ENCODE assay signal across 9 mouse cellular contexts in the genomic region with DNA sequence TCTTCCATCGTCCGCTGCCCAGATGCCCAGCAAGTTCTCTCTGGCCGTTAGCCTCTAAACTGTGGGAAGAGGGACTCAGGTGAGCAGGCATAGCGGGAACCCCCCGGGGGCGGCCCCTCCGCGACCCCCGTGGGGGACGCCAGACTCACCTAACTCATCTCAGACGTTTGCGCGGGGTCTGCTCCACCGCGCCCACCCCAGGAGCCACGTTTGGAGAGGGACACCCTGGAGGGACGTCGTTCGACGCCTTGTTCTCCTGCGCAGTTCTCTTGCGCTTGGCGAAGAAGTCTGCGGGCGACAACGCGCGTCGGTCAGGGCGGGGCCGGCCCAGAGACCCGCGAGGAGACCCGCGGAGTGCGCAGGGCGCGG. TPM values are rescaled to one million over a fixed set of nuclear protein-coding genes. Genes with fewer than 3 reads are reported as not detected.
DNase-seq lines count a peak whose midpoint lies in the region; ATAC-seq and TF ChIP-seq lines count a peak whose summit lies in the region.
"Had no signal": no experiment of that assay in that cellular context is flagged by ENCODE, and none has a peak within 500 bp of the region (broad histone marks: within the 10 kb centered on the region; RNA-seq: fewer than 3 reads in every experiment).

No protein-coding gene starts in this region.

- peak overlapping the region; percentile 51 for H3K4me2 ChIP-seq in embryonic facial prominence, embryonic 15.5 days (replicated peaks)
- H3K4me2 ChIP-seq in hindbrain, postnatal 0 days (ENCODE audit: low read depth, low read length): peak overlapping the region; percentile 62
- peak overlapping the region; percentile 56 for H3K4me2 ChIP-seq in midbrain, embryonic 16.5 days (ENCODE audit: low read length)

- H3K9me3 ChIP-seq in embryonic facial prominence, embryonic 15.5 days (replicated peaks): peaks cover 20% of the 10 kb centered on the region
- H3K9me3 ChIP-seq in hindbrain, postnatal 0 days (ENCODE audit: low read length): peaks cover 6% of the 10 kb centered on the region; the same call in 1 of the 2 replicates
- peaks cover 17% of the 10 kb centered on the region for H3K9me3 ChIP-seq in midbrain, embryonic 16.5 days (replicated peaks; ENCODE audit: control insufficient read depth, low read length, poor library complexity, severe bottlenecking)

- DNase-seq in layer of hippocampus, adult 2 months (ENCODE audit: low spot score in 2 of 2): no peak
- no peak for DNase-seq in layer of hippocampus, adult 9-10 months (ENCODE audit: low spot score)
- DNase-seq in hindbrain, postnatal 0 days (ENCODE audit: low spot score): no peak
- DNase-seq in frontal cortex, adult 2 months (ENCODE audit: extremely low spot score in 1 of 2, low spot score in 1 of 2): no peak

- peaks cover 21% of the 10 kb centered on the region for H3K4me1 ChIP-seq in embryonic facial prominence, embryonic 15.5 days
- no peaks in the 10 kb centered on the region for H3K4me1 ChIP-seq in hindbrain, postnatal 0 days (ENCODE audit: insufficient read depth, low read length)
- no peaks in the 10 kb centered on the region for H3K4me1 ChIP-seq in midbrain, embryonic 16.5 days (ENCODE audit: control insufficient read depth, insufficient read depth, low read length)

- peak overlapping the region; percentile 50 for H3K9ac ChIP-seq in embryonic facial prominence, embryonic 15.5 days
- H3K9ac ChIP-seq in hindbrain, postnatal 0 days (replicated peaks; ENCODE audit: low read length): peak overlapping the region; percentile 41
- peak overlapping the region; percentile 66 for H3K9ac ChIP-seq in midbrain, embryonic 16.5 days (ENCODE audit: low read depth, low read length)

- no peak for ATAC-seq in embryonic facial prominence, embryonic 15.5 days (ENCODE audit: insufficient number of reproducible peaks, low FRiP score, low TSS enrichment, low read depth)
- ATAC-seq in hindbrain, postnatal 0 days: peak; percentile 0; the same call in 1 of the 2 replicates
- ATAC-seq in midbrain, embryonic 16.5 days: no peak
- no peak for ATAC-seq in frontal cortex, adult (ENCODE audit: low TSS enrichment)
- ATAC-seq in granulocyte monocyte progenitor cell, adult 5-6 weeks (replicated peaks; ENCODE audit: poor library complexity, severe bottlenecking): no peak

- WGBS in embryonic facial prominence, embryonic 15.5 days: 30% methylated on average over 38 of the region's 38 CpGs
- 32% methylated on average over 38 of the region's 38 CpGs for WGBS in hindbrain, postnatal 0 days
- 32% methylated on average over 38 of the region's 38 CpGs for WGBS in midbrain, embryonic 16.5 days

- H3K27me3 ChIP-seq in embryonic facial prominence, embryonic 15.5 days: no peaks in the 10 kb centered on the region
- no peaks in the 10 kb centered on the region for H3K27me3 ChIP-seq in hindbrain, postnatal 0 days (ENCODE audit: insufficient read depth, low read length)
- H3K27me3 ChIP-seq in midbrain, embryonic 16.5 days (ENCODE audit: control insufficient read depth, insufficient read depth, low read depth, low read length): no peaks in the 10 kb centered on the region

- H3K4me3 ChIP-seq in layer of hippocampus, adult 2 months: peak overlapping the region; percentile 43
- H3K4me3 ChIP-seq in embryonic facial prominence, embryonic 15.5 days (replicated peaks): peak overlapping the region; percentile 55
- peak overlapping the region; percentile 43 for H3K4me3 ChIP-seq in hindbrain, postnatal 0 days (ENCODE audit: low read length)
- H3K4me3 ChIP-seq in midbrain, embryonic 16.5 days (ENCODE audit: low read depth, low read length): peak overlapping the region; percentile 50

- no peaks in the 10 kb centered on the region for H3K36me3 ChIP-seq in embryonic facial prominence, embryonic 15.5 days
- no peaks in the 10 kb centered on the region for H3K36me3 ChIP-seq in hindbrain, postnatal 0 days (ENCODE audit: insufficient read depth, low read length)
- H3K36me3 ChIP-seq in midbrain, embryonic 16.5 days (ENCODE audit: control insufficient read depth, insufficient read depth, low read length): no peaks in the 10 kb centered on the region

- no peak for TF ChIP-seq CTCF in layer of hippocampus, adult 2 months (conservative IDR thresholded peaks at IDR 0.05)
- TF ChIP-seq CTCF in hindbrain, postnatal 0 days (IDR thresholded peaks at IDR 0.05; ENCODE audit: low read depth): no peak

- H3K27ac ChIP-seq in layer of hippocampus, adult 2 months: no peak overlapping the region
- peak overlapping the region; percentile 81 for H3K27ac ChIP-seq in embryonic facial prominence, embryonic 15.5 days (replicated peaks)
- H3K27ac ChIP-seq in hindbrain, postnatal 0 days: no peak overlapping the region
- no peak overlapping the region for H3K27ac ChIP-seq in midbrain, embryonic 16.5 days (ENCODE audit: low read length)

RNA-seq across cellular contexts. Expression of a gene that starts 1.9 kb away (rescaled TPM):
- 1 to 10 TPM; 2.5 to 6.7 TPM for total RNA-seq in layer of hippocampus, adult 2 months (2021)
- polyA plus RNA-seq in embryonic facial prominence, embryonic 15.5 days (2015; fragmentation: Nextera tagmentation; extraction: Ambion mirVana): 1,694 and 1,933 TPM in 2 replicates
- 127 and 139 TPM in 2 replicates for total RNA-seq in hindbrain, postnatal 0 days (2014; rRNA removed)
- 144 and 150 TPM in 2 replicates for polyA plus RNA-seq in hindbrain, postnatal 0 days (2015; fragmentation: Nextera tagmentation; extraction: Ambion mirVana)
- polyA plus RNA-seq in midbrain, embryonic 16.5 days (2015; fragmentation: Nextera tagmentation; extraction: Ambion mirVana): 171 and 184 TPM in 2 replicates
- not detected in 2 replicates for total RNA-seq in granulocyte monocyte progenitor cell, adult 5-6 weeks (2014; fragmentation: Nextera tagmentation)
- total RNA-seq in granulocyte monocyte progenitor cell, adult 5-6 weeks (2017): 0.41 TPM in 1 of 2 replicates, not detected in the other
- polyA plus RNA-seq in frontal cortex, adult 2 months (2012; rRNA removed): 9.1 and 10.3 TPM in 2 replicates

RNA-seq across cellular contexts. Expression of a gene that starts 14.6 kb away (rescaled TPM):
- under 1 TPM; 0.29 to 0.54 TPM for total RNA-seq in layer of hippocampus, adult 2 months (2021)
- polyA plus RNA-seq in embryonic facial prominence, embryonic 15.5 days (2015; fragmentation: Nextera tagmentation; extraction: Ambion mirVana): 3.6 and 4.0 TPM in 2 replicates
- total RNA-seq in hindbrain, postnatal 0 days (2014; rRNA removed): 0.58 and 1.8 TPM in 2 replicates
- 0.90 and 1.2 TPM in 2 replicates for polyA plus RNA-seq in hindbrain, postnatal 0 days (2015; fragmentation: Nextera tagmentation; extraction: Ambion mirVana)
- 0.55 and 1.1 TPM in 2 replicates for polyA plus RNA-seq in midbrain, embryonic 16.5 days (2015; fragmentation: Nextera tagmentation; extraction: Ambion mirVana)
- 0.88 and 1.8 TPM in 2 replicates for total RNA-seq in granulocyte monocyte progenitor cell, adult 5-6 weeks (2014; fragmentation: Nextera tagmentation)
- 0.67 TPM in 1 of 2 replicates, not detected in the other for total RNA-seq in granulocyte monocyte progenitor cell, adult 5-6 weeks (2017)
- 0.74 and 1.1 TPM in 2 replicates for polyA plus RNA-seq in frontal cortex, adult 2 months (2012; rRNA removed)

RNA-seq across cellular contexts. Expression of a gene that starts 44.0 kb away (rescaled TPM):
- not detected for total RNA-seq in layer of hippocampus, adult 2 months (2021)
- polyA plus RNA-seq in embryonic facial prominence, embryonic 15.5 days (2015; fragmentation: Nextera tagmentation; extraction: Ambion mirVana): 6.3 and 8.8 TPM in 2 replicates
- total RNA-seq in hindbrain, postnatal 0 days (2014; rRNA removed): 0.52 TPM in 1 of 2 replicates, not detected in the other
- 0.66 and 0.73 TPM in 2 replicates for polyA plus RNA-seq in hindbrain, postnatal 0 days (2015; fragmentation: Nextera tagmentation; extraction: Ambion mirVana)
- 0.93 TPM in 1 of 2 replicates, not detected in the other for polyA plus RNA-seq in midbrain, embryonic 16.5 days (2015; fragmentation: Nextera tagmentation; extraction: Ambion mirVana)
- not detected in 2 replicates for total RNA-seq in granulocyte monocyte progenitor cell, adult 5-6 weeks (2014; fragmentation: Nextera tagmentation)
- total RNA-seq in granulocyte monocyte progenitor cell, adult 5-6 weeks (2017): not detected in 2 replicates
- polyA plus RNA-seq in frontal cortex, adult 2 months (2012; rRNA removed): 0.86 and 1.3 TPM in 2 replicates
- total RNA-seq: left cerebral cortex, postnatal 36 days had no signal

Comparison
In these comparisons a context has a peak if more than half of its experiments do, and no peak if none do; other contexts are left out.
1. RNA of a gene that starts 1.9 kb away (polyA plus RNA-seq): 1,694 to 1,933 TPM in embryonic facial prominence, embryonic 15.5 days, 171 to 184 TPM in midbrain, embryonic 16.5 days and 144 to 150 TPM in hindbrain, postnatal 0 days; 9.1 to 10.3 TPM in frontal cortex, adult 2 months; every median in the first group is over 10 times any median in the second.
2. Peak in every context shown above with its lines, with median percentiles within 50 percentile points of each other: H3K4me3 ChIP-seq, H3K4me2 ChIP-seq and H3K9ac ChIP-seq.